ENCODE assay signal across 8 mouse cellular contexts in the genomic region with DNA sequence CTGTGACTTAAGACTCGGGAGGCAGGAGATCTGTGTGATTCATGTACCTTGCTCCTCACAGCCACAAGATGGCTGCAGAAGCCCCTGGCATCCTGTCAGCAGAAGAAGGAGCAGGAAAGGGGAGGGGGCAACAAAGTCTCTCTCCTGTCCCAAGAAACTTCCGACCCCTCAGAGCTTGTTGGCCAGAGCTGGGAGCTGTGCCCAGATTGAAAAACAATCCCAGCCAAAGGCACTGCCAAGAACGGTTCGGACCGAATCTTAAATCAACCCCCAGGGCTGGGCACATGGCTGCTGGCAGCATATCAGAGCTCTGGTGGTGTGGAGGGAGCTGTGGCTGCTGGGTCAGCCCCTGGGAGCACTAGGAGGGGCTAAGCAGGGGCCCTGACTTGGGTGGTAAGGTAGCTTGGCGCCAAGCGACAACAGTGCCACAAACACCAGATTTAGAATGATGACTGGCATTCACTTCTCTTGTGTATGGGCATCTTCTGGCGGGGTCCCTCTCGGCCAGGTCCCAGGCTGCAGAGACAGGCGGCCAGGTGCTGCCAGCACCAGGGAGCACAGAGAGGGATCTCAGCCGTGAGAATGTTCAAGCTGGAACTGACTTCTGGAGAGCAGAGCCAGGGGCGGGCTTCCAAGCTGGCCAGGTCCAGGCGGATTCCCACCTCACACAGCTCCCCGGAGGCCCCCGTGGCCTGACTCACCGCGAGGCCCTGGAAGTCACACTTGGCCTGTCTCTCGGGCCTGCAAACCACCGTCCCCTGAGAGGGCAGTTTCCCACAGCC. TPM values are rescaled to one million over a fixed set of nuclear protein-coding genes. Genes with fewer than 3 reads are reported as not detected.
DNase-seq lines count a peak whose midpoint lies in the region; ATAC-seq lines count a peak whose summit lies in the region.

No protein-coding gene starts in this region.

- ATAC-seq in hindbrain, embryonic 15.5 days (ENCODE audit: low FRiP score, low read depth) = peak; percentile 86
- no peak for ATAC-seq in hindbrain, embryonic 12.5 days (ENCODE audit: low FRiP score)
- no peak for ATAC-seq in heart, embryonic 12.5 days (ENCODE audit: insufficient number of reproducible peaks, low FRiP score)
- ATAC-seq in neural tube, embryonic 14.5 days (ENCODE audit: low read depth) = peak; percentile 74; the same call in 1 of the 2 replicates
- no peak for ATAC-seq in liver, embryonic 12.5 days

- peak; percentile 87 for DNase-seq in 3134 (ENCODE audit: extremely low read depth, insufficient read length, low spot score)
- DNase-seq in adipocyte (ENCODE audit: low spot score) = peak; percentile 84
- no peak for DNase-seq in thymus, postnatal 36 days

- H3K4me2 ChIP-seq in hindbrain, embryonic 15.5 days = no peak overlapping the region
- H3K4me2 ChIP-seq in hindbrain, embryonic 12.5 days (replicated peaks) = no peak overlapping the region
- no peak overlapping the region for H3K4me2 ChIP-seq in heart, embryonic 12.5 days
- no peak overlapping the region for H3K4me2 ChIP-seq in neural tube, embryonic 14.5 days (ENCODE audit: low read depth, low read length)
- H3K4me2 ChIP-seq in liver, embryonic 12.5 days = no peak overlapping the region

- WGBS in hindbrain, embryonic 15.5 days = 66% methylated on average over 19 of the region's 19 CpGs
- WGBS in hindbrain, embryonic 12.5 days = 70% methylated on average over 19 of the region's 19 CpGs
- 57% methylated on average over 19 of the region's 19 CpGs for WGBS in heart, embryonic 12.5 days
- WGBS in neural tube, embryonic 14.5 days = 66% methylated on average over 19 of the region's 19 CpGs
- 62% methylated on average over 19 of the region's 19 CpGs for WGBS in liver, embryonic 12.5 days (ENCODE audit: insufficient replicate concordance)

- H3K9ac ChIP-seq in hindbrain, embryonic 15.5 days = no peak overlapping the region
- no peak overlapping the region for H3K9ac ChIP-seq in hindbrain, embryonic 12.5 days
- peak overlapping the region; percentile 11; the same call in 1 of the 2 replicates for H3K9ac ChIP-seq in heart, embryonic 12.5 days
- no peak overlapping the region for H3K9ac ChIP-seq in neural tube, embryonic 14.5 days (replicated peaks; ENCODE audit: low read depth, low read length)
- no peak overlapping the region for H3K9ac ChIP-seq in liver, embryonic 12.5 days

- H3K36me3 ChIP-seq in hindbrain, embryonic 15.5 days = peaks cover 23% of the 10 kb centered on the region
- H3K36me3 ChIP-seq in hindbrain, embryonic 12.5 days = peaks cover 20% of the 10 kb centered on the region
- H3K36me3 ChIP-seq in heart, embryonic 12.5 days = peaks cover 24% of the 10 kb centered on the region
- H3K36me3 ChIP-seq in neural tube, embryonic 14.5 days (ENCODE audit: control insufficient read depth, insufficient read depth, low read length) = peaks cover 14% of the 10 kb centered on the region
- H3K36me3 ChIP-seq in liver, embryonic 12.5 days = peaks cover 28% of the 10 kb centered on the region

- no peaks in the 10 kb centered on the region for H3K9me3 ChIP-seq in hindbrain, embryonic 15.5 days
- no peaks in the 10 kb centered on the region for H3K9me3 ChIP-seq in hindbrain, embryonic 12.5 days (replicated peaks)
- no peaks in the 10 kb centered on the region for H3K9me3 ChIP-seq in heart, embryonic 12.5 days (replicated peaks)
- H3K9me3 ChIP-seq in neural tube, embryonic 14.5 days (ENCODE audit: control insufficient read depth, low read length) = no peaks in the 10 kb centered on the region
- H3K9me3 ChIP-seq in liver, embryonic 12.5 days (replicated peaks) = no peaks in the 10 kb centered on the region

- H3K4me3 ChIP-seq in hindbrain, embryonic 15.5 days = no peak overlapping the region
- no peak overlapping the region for H3K4me3 ChIP-seq in hindbrain, embryonic 12.5 days
- no peak overlapping the region for H3K4me3 ChIP-seq in heart, embryonic 12.5 days
- no peak overlapping the region for H3K4me3 ChIP-seq in neural tube, embryonic 14.5 days (ENCODE audit: low read depth, low read length)
- H3K4me3 ChIP-seq in liver, embryonic 12.5 days = no peak overlapping the region

- H3K4me1 ChIP-seq in hindbrain, embryonic 15.5 days (replicated peaks) = peaks cover 11% of the 10 kb centered on the region; the same call in 1 of the 2 replicates
- H3K4me1 ChIP-seq in hindbrain, embryonic 12.5 days = no peaks in the 10 kb centered on the region
- peaks cover 35% of the 10 kb centered on the region for H3K4me1 ChIP-seq in heart, embryonic 12.5 days (replicated peaks)
- H3K4me1 ChIP-seq in neural tube, embryonic 14.5 days (ENCODE audit: control insufficient read depth, insufficient read depth, low read length) = no peaks in the 10 kb centered on the region
- H3K4me1 ChIP-seq in liver, embryonic 12.5 days = peaks cover 37% of the 10 kb centered on the region

- H3K27me3 ChIP-seq in hindbrain, embryonic 15.5 days = no peaks in the 10 kb centered on the region
- H3K27me3 ChIP-seq in hindbrain, embryonic 12.5 days = peaks cover 15% of the 10 kb centered on the region
- H3K27me3 ChIP-seq in heart, embryonic 12.5 days (replicated peaks) = peaks cover 36% of the 10 kb centered on the region
- H3K27me3 ChIP-seq in neural tube, embryonic 14.5 days (ENCODE audit: control insufficient read depth, insufficient read depth, low read length) = no peaks in the 10 kb centered on the region
- peaks cover 70% of the 10 kb centered on the region for H3K27me3 ChIP-seq in liver, embryonic 12.5 days (replicated peaks)

- peak overlapping the region; percentile 72 for H3K27ac ChIP-seq in hindbrain, embryonic 15.5 days (replicated peaks)
- no peak overlapping the region for H3K27ac ChIP-seq in hindbrain, embryonic 12.5 days
- H3K27ac ChIP-seq in heart, embryonic 12.5 days (ENCODE audit: poor library complexity, severe bottlenecking) = no peak overlapping the region
- 0 out of 2 replicates have a peak overlapping the region, but pooled peaks have one; percentile 16 for H3K27ac ChIP-seq in neural tube, embryonic 14.5 days (ENCODE audit: low read depth, low read length)
- H3K27ac ChIP-seq in liver, embryonic 12.5 days = no peak overlapping the region

RNA-seq across cellular contexts. Expression of gene Crtc1, which starts 8.5 kb away (rescaled TPM):
- 46.1 and 57.4 TPM in 2 replicates for polyA plus RNA-seq in hindbrain, embryonic 15.5 days (2015; fragmentation: Nextera tagmentation; extraction: Ambion mirVana)
- polyA plus RNA-seq in hindbrain, embryonic 12.5 days (2016; fragmentation: Nextera tagmentation; extraction: Ambion mirVana) = 24.6 and 27.1 TPM in 2 replicates
- 14.9 and 15.0 TPM in 2 replicates for polyA plus RNA-seq in heart, embryonic 12.5 days (2016; fragmentation: Nextera tagmentation; extraction: Ambion mirVana)
- 48.2 and 55.9 TPM in 2 replicates for polyA plus RNA-seq in neural tube, embryonic 14.5 days (2014; fragmentation: Nextera tagmentation; extraction: Ambion mirVana)
- polyA plus RNA-seq in liver, embryonic 12.5 days (2016; fragmentation: Nextera tagmentation; extraction: Ambion mirVana) = 6.6 and 6.9 TPM in 2 replicates

RNA-seq across cellular contexts. Expression of gene Klhl26, which starts 28.9 kb away (rescaled TPM):
- 29.5 and 33.6 TPM in 2 replicates for polyA plus RNA-seq in hindbrain, embryonic 15.5 days (2015; fragmentation: Nextera tagmentation; extraction: Ambion mirVana)
- 22.2 and 23.9 TPM in 2 replicates for polyA plus RNA-seq in hindbrain, embryonic 12.5 days (2016; fragmentation: Nextera tagmentation; extraction: Ambion mirVana)
- polyA plus RNA-seq in heart, embryonic 12.5 days (2016; fragmentation: Nextera tagmentation; extraction: Ambion mirVana) = 12.6 and 14.0 TPM in 2 replicates
- polyA plus RNA-seq in neural tube, embryonic 14.5 days (2014; fragmentation: Nextera tagmentation; extraction: Ambion mirVana) = 29.4 and 30.1 TPM in 2 replicates
- 9.4 and 9.5 TPM in 2 replicates for polyA plus RNA-seq in liver, embryonic 12.5 days (2016; fragmentation: Nextera tagmentation; extraction: Ambion mirVana)

RNA-seq across cellular contexts. Expression of gene Tmem59l, which starts 39.3 kb away (rescaled TPM):
- 133 and 145 TPM in 2 replicates for polyA plus RNA-seq in hindbrain, embryonic 15.5 days (2015; fragmentation: Nextera tagmentation; extraction: Ambion mirVana)
- 27.0 and 29.2 TPM in 2 replicates for polyA plus RNA-seq in hindbrain, embryonic 12.5 days (2016; fragmentation: Nextera tagmentation; extraction: Ambion mirVana)
- 0.22 and 0.33 TPM in 2 replicates for polyA plus RNA-seq in heart, embryonic 12.5 days (2016; fragmentation: Nextera tagmentation; extraction: Ambion mirVana)
- 144 and 200 TPM in 2 replicates for polyA plus RNA-seq in neural tube, embryonic 14.5 days (2014; fragmentation: Nextera tagmentation; extraction: Ambion mirVana)
- polyA plus RNA-seq in liver, embryonic 12.5 days (2016; fragmentation: Nextera tagmentation; extraction: Ambion mirVana) = 0.18 and 0.37 TPM in 2 replicates

RNA-seq across cellular contexts. Expression of gene Crlf1, which starts 45.1 kb away (rescaled TPM):
- polyA plus RNA-seq in hindbrain, embryonic 15.5 days (2015; fragmentation: Nextera tagmentation; extraction: Ambion mirVana) = 7.0 and 8.6 TPM in 2 replicates
- polyA plus RNA-seq in hindbrain, embryonic 12.5 days (2016; fragmentation: Nextera tagmentation; extraction: Ambion mirVana) = 3.3 and 4.2 TPM in 2 replicates
- 1.00 and 1.8 TPM in 2 replicates for polyA plus RNA-seq in heart, embryonic 12.5 days (2016; fragmentation: Nextera tagmentation; extraction: Ambion mirVana)
- 5.3 and 10.0 TPM in 2 replicates for polyA plus RNA-seq in neural tube, embryonic 14.5 days (2014; fragmentation: Nextera tagmentation; extraction: Ambion mirVana)
- 3.9 and 4.0 TPM in 2 replicates for polyA plus RNA-seq in liver, embryonic 12.5 days (2016; fragmentation: Nextera tagmentation; extraction: Ambion mirVana)

RNA-seq across cellular contexts. Expression of gene Rex1bd, which starts 58.7 kb away (rescaled TPM):
- 161 and 177 TPM in 2 replicates for polyA plus RNA-seq in hindbrain, embryonic 15.5 days (2015; fragmentation: Nextera tagmentation; extraction: Ambion mirVana)
- polyA plus RNA-seq in hindbrain, embryonic 12.5 days (2016; fragmentation: Nextera tagmentation; extraction: Ambion mirVana) = 118 TPM in 2 replicates
- 115 TPM in 2 replicates for polyA plus RNA-seq in heart, embryonic 12.5 days (2016; fragmentation: Nextera tagmentation; extraction: Ambion mirVana)
- 152 and 172 TPM in 2 replicates for polyA plus RNA-seq in neural tube, embryonic 14.5 days (2014; fragmentation: Nextera tagmentation; extraction: Ambion mirVana)
- 85.6 and 86.6 TPM in 2 replicates for polyA plus RNA-seq in liver, embryonic 12.5 days (2016; fragmentation: Nextera tagmentation; extraction: Ambion mirVana)

Comparison
In these comparisons a context has a peak if more than half of its experiments do, and no peak if none do; other contexts are left out.
1. ATAC-seq: peak in hindbrain, embryonic 15.5 days (single experiment) and neural tube, embryonic 14.5 days (single experiment); none in hindbrain, embryonic 12.5 days (single experiment), heart, embryonic 12.5 days (single experiment) and liver, embryonic 12.5 days (single experiment).
2. H3K27ac ChIP-seq: peak in hindbrain, embryonic 15.5 days (single experiment) and neural tube, embryonic 14.5 days (single experiment); none in hindbrain, embryonic 12.5 days (single experiment), heart, embryonic 12.5 days (single experiment) and liver, embryonic 12.5 days (single experiment).
3. DNase-seq: peak in 3134 (single experiment) and adipocyte (single experiment); none in thymus, postnatal 36 days (0 of 2).
4. RNA of gene Tmem59l, which starts 39.3 kb away (polyA plus RNA-seq): 144 to 200 TPM in neural tube, embryonic 14.5 days, 133 to 145 TPM in hindbrain, embryonic 15.5 days and 27.0 to 29.2 TPM in hindbrain, embryonic 12.5 days; 0.22 to 0.33 TPM in heart, embryonic 12.5 days and 0.18 to 0.37 TPM in liver, embryonic 12.5 days; every median in the first group is over 10 times any median in the second.